Mouse (Mus musculus) kidney, embryonic 16.5 days (tissue): ENCODE data around the gene Spock1. TPM values are rescaled to one million over a fixed set of nuclear protein-coding genes. Genes with fewer than 3 reads are reported as not detected.

Experiments
- ATAC-seq: fragments of 200-750 bp; cut with Nextera tagmentation; 2 replicates; pipeline ENCODE4 v1.8.0; 2017; ENCODE audit warnings: moderate TSS enrichment; ENCODE audit not compliant: low FRiP score, low TSS enrichment
- H3K27ac ChIP-seq: fragments of 300-500 bp; sonication (generic); 2 replicates; pipeline ENCODE4 v1.5.1; 2014; ENCODE audit warnings: low read length
- H3K27me3 ChIP-seq: fragments of 300-500 bp; sonication (generic); 2 replicates; pipeline ENCODE4 v1.6.1; 2014; ENCODE audit warnings: low read length, control low read depth, mixed read lengths; ENCODE audit not compliant: insufficient read depth
- H3K36me3 ChIP-seq: fragments of 300-500 bp; sonication (generic); 2 replicates; pipeline ENCODE4 v1.6.1; 2014; ENCODE audit warnings: low read length, control low read depth, mixed read lengths; ENCODE audit not compliant: insufficient read depth
- H3K4me1 ChIP-seq: fragments of 300-500 bp; sonication (generic); 2 replicates; pipeline ENCODE4 v1.6.1; 2014; ENCODE audit warnings: low read length, control low read depth, mixed read lengths; ENCODE audit not compliant: insufficient read depth
- H3K4me2 ChIP-seq: fragments of 300-500 bp; sonication (generic); replicated peaks from 2 replicates; pipeline ENCODE4 v1.6.1; 2014; ENCODE audit warnings: low read depth, low read length
- H3K4me3 ChIP-seq: fragments of 300-500 bp; sonication (generic); 2 replicates; pipeline ENCODE4 v1.5.1; 2014; ENCODE audit warnings: mild to moderate bottlenecking, low read length
- H3K9ac ChIP-seq: fragments of 300-500 bp; sonication (generic); replicated peaks from 2 replicates; pipeline ENCODE4 v1.6.1; 2014; ENCODE audit warnings: low read length
- H3K9me3 ChIP-seq: fragments of 300-500 bp; sonication (generic); 2 replicates; pipeline ENCODE4 v1.6.1; 2016; ENCODE audit warnings: low read length, control low read depth
- WGBS: fragments of 180-500 bp; shearing (Covaris S2); extraction: QIAGEN DNeasy Blood & Tissue Kit; methylation state at CpG from one replicate; pipeline ENCODE4 v1.1.7; 2014; 5-methylcytosine and 5-hydroxymethylcytosine counted together
- polyA plus RNA-seq: library from polyadenylated mRNA; unstranded; fragments of >200 nt; fragmentation: Nextera tagmentation; extraction: Ambion mirVana; gene quantifications from 2 replicates; pipeline ENCODE4 v1.2.1, GENCODE M21; 2015

Spock1 gene
- polyA plus RNA-seq, 1 experiment from 2014 or later: 0.59 TPM

DNA sequence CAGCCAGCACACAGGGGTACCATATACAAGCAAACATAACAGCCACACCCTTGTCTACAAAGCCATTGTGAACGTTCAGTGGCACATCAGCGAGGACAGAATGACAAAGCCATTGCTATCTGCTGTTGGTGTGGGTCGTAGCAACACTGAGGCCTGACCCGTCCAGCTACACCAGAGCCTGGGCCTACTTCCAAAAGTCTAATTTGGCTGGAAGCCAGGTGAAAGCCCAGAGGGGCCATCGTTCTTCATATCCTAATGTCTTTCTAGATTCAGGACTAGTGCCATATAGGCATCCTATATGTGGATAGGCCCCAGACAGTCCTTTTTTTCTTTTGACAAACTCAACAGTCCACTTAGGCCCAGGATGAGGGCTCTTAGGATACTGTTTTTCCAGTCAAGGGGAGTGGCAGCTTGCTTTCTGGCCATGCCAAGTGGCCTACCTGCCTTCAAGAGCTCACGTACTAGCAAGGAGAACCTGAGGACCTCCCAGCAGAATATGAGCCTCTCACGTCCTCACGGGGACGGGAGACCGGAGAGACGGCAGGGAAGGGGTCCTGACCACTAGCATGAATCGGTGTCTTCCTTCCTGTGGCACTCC lies 114.4 kb downstream of the Spock1 start:
- 68% methylated on average over 12 of the region's 12 CpGs for WGBS
- peaks cover 13% of the 10 kb centered on the region for H3K4me1 ChIP-seq
- ATAC-seq: no peak
- no peak overlapping the region for H3K9ac ChIP-seq
- peaks cover 4% of the 10 kb centered on the region; the same call in 1 of the 2 replicates for H3K27me3 ChIP-seq
- H3K4me3 ChIP-seq: no peak overlapping the region
- H3K36me3 ChIP-seq: no peaks in the 10 kb centered on the region
- H3K4me2 ChIP-seq: no peak overlapping the region
- H3K27ac ChIP-seq: no peak overlapping the region
- H3K9me3 ChIP-seq: no peaks in the 10 kb centered on the region

DNA sequence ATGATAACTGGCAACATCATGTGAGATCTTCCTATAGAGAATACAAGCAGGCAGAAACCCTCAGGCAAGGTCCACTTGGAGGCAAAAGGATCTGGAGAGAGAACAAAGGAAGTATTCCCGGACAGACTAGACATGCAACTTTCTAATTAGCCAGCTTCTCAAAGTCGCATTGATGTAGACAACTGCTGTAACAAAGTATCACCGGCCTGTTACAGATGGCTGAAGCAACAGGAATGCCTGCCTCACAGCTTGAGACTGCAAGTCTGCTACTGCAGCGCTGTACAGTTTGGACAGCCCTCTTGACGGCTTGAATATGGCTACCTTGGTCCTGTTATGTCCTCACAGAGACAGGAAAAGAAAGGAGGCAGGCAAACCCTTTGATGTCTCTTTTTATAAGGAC lies 118.3 kb downstream of the Spock1 start:
- peaks cover 3% of the 10 kb centered on the region; the same call in 1 of the 2 replicates for H3K9me3 ChIP-seq

DNA sequence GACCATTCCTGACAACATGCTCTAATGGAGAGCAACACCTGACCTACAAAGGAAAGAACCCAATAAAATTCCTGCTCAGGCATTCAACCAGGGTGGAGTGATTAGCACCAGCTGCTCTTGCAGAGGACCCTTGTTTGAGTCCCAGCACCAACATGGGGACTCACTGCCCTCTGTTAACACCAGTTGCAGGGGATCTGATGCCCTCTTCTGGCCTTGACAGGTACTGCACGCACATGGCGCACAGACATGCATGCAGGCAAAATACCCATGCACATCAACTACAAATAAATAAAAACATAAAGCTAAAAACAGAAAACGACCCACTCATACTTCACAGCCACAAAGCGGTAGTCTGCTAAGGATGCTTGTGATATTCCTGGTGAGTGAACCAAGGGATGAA lies 119.8 kb downstream of the Spock1 start:
- H3K4me2 ChIP-seq: no peak overlapping the region
- no peak for ATAC-seq
- no peaks in the 10 kb centered on the region for H3K4me1 ChIP-seq
- peaks cover 3% of the 10 kb centered on the region; the same call in 1 of the 2 replicates for H3K9me3 ChIP-seq
- no peak overlapping the region for H3K9ac ChIP-seq
- no peaks in the 10 kb centered on the region for H3K36me3 ChIP-seq
- no peak overlapping the region for H3K4me3 ChIP-seq
- H3K27ac ChIP-seq: no peak overlapping the region
- WGBS: 94% methylated on average over 4 of the region's 4 CpGs
- peaks cover 4% of the 10 kb centered on the region; the same call in 1 of the 2 replicates for H3K27me3 ChIP-seq

More for the DNA sequence above, 118.3 kb downstream of the Spock1 start:
- Histone ChIP-seq H3K27me3 (peaks cover 4% of the 10 kb centered on the region; the same call in 1 of the 2 replicates), H3K4me2 (no peak overlapping the region), H3K27ac (no peak overlapping the region), H3K36me3 (no peaks in the 10 kb centered on the region), H3K4me3 (no peak overlapping the region), H3K9ac (no peak overlapping the region), H3K4me1 (peaks cover 3% of the 10 kb centered on the region; the same call in 1 of the 2 replicates)
- ATAC-seq: no peak
- 39% methylated on average over 5 of the region's 5 CpGs for WGBS

DNA sequence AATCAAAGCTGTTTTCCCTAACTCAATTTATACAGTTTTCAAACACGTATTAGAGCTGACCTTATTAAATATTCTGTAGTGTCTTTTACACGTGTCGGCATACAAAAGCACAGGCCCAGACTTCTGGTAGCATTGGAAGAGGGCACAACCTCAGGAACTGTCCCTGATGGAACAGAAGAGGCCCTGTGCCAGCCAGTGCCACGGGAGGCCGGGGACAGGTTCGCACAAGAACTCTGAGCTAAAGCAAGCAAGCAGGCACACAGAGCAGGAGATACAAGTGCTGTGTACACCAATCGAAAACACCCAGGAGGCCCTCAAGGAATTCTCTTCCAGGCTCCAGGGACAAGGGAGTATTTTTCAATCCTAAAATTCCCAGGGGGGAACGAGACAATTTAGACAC lies 121.9 kb downstream of the Spock1 start:
- H3K9me3 ChIP-seq: peaks cover 3% of the 10 kb centered on the region; the same call in 1 of the 2 replicates
- H3K27ac ChIP-seq: no peak overlapping the region
- no peak for ATAC-seq
- WGBS: 87% methylated on average over 8 of the region's 8 CpGs
- no peak overlapping the region for H3K4me2 ChIP-seq
- no peak overlapping the region for H3K9ac ChIP-seq
- H3K4me3 ChIP-seq: no peak overlapping the region
- no peaks in the 10 kb centered on the region for H3K36me3 ChIP-seq
- H3K4me1 ChIP-seq: no peaks in the 10 kb centered on the region
- H3K27me3 ChIP-seq: peaks cover 4% of the 10 kb centered on the region; the same call in 1 of the 2 replicates

DNA sequence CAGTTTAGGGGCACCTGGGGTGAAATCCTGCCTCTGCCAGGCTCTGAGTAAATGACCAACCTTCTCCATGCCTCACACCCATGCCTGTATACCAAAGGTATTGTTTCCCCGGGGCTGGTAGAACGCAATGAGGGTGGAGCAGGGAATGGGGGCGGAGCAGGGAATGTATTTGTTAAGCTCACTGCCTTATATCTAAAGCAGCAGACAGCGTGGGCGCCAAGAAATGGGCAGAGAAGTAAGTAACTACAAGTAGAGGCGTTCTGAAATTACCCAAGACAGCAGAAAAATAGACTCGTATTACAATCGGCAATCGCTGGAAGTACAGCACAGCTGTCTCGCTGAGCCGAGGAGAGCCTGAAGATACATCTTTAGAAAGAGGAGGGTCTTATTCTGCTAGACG lies 125.2 kb downstream of the Spock1 start:
- 57% methylated on average over 12 of the region's 12 CpGs for WGBS
- Histone ChIP-seq H3K4me1 (no peaks in the 10 kb centered on the region), H3K36me3 (no peaks in the 10 kb centered on the region), H3K9me3 (peaks cover 5% of the 10 kb centered on the region; the same call in 1 of the 2 replicates), H3K27ac (no peak overlapping the region), H3K4me2 (no peak overlapping the region), H3K4me3 (no peak overlapping the region), H3K27me3 (no peaks in the 10 kb centered on the region; the same call in 1 of the 2 replicates), H3K9ac (no peak overlapping the region)
- no peak for ATAC-seq

DNA sequence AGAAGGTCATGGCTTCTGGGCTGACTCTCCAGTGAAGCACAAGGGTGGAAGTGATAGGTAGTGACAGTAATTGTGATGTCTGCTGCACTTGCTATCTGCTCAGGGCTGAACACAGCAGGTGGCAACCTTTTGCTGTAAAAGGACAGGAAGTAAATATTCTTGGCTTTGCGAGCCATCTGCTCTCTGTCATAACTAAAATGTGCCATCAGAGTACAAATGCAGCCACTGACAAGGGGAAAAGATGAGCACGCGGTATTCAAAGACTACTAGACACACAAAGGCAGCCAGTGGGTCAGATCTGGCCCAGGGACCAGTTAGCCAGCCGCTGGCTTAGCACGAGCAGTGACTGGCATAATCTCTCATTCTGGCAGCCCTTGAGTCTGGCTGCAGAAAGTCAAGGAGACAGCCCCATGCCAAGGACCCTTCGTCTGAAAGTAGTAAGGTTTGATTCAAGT lies 126.0 kb downstream of the Spock1 start:
- no peak overlapping the region for H3K9ac ChIP-seq
- no peak overlapping the region for H3K27ac ChIP-seq
- ATAC-seq: no peak
- no peak overlapping the region for H3K4me2 ChIP-seq
- H3K4me3 ChIP-seq: no peak overlapping the region
- H3K9me3 ChIP-seq: peaks cover 5% of the 10 kb centered on the region; the same call in 1 of the 2 replicates
- 85% methylated on average over 6 of the region's 6 CpGs for WGBS
- no peaks in the 10 kb centered on the region for H3K36me3 ChIP-seq
- H3K27me3 ChIP-seq: no peaks in the 10 kb centered on the region; the same call in 1 of the 2 replicates
- no peaks in the 10 kb centered on the region for H3K4me1 ChIP-seq

DNA sequence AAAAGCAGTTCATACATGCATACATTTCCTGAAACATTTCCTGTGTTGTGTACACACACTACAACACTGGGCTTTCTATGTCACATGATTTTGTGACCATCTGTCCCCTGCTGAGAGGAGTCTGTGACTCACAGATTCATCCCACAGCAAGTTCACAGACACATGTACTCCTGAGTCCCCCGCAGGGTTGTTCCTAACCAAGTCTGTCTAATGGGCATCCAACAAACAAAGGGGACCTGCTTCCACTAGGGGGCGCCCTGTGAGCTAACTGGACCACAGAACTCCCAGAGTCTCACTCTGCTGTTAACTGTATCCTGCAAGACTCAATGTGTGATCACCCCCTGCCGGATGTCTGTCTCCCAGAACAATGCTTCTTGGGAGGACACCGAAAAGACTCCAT lies 129.0 kb downstream of the Spock1 start:
- no peak overlapping the region for H3K4me2 ChIP-seq
- no peaks in the 10 kb centered on the region for H3K4me1 ChIP-seq
- no peak overlapping the region for H3K9ac ChIP-seq
- WGBS: 82% methylated on average over 4 of the region's 4 CpGs
- no peaks in the 10 kb centered on the region for H3K36me3 ChIP-seq
- H3K9me3 ChIP-seq: peaks cover 5% of the 10 kb centered on the region; the same call in 1 of the 2 replicates
- H3K4me3 ChIP-seq: no peak overlapping the region
- no peaks in the 10 kb centered on the region; the same call in 1 of the 2 replicates for H3K27me3 ChIP-seq
- no peak overlapping the region for H3K27ac ChIP-seq
- no peak for ATAC-seq

DNA sequence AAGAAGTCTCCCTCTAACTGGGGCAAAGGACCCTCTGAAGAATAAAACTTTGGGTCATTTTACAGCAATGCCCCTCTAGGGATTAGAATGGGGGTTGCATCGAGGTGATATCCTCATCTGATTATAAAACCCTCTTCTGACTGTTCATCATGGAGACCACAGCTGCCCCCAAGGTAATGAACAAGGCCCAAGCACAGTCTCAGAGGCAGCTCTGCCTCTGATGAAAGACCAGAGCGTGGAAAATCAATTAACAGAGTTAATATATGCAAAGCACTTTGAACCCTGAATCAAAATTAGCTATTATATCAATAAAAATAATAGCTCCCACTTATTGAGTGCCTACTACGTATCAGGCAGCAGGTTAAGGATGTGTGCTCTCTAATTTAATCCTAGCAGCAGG lies 129.6 kb downstream of the Spock1 start:
- no peaks in the 10 kb centered on the region for H3K4me1 ChIP-seq
- H3K4me2 ChIP-seq: no peak overlapping the region
- no peaks in the 10 kb centered on the region; the same call in 1 of the 2 replicates for H3K27me3 ChIP-seq
- ATAC-seq: no peak
- WGBS: 79% methylated on average over 3 of the region's 3 CpGs
- no peak overlapping the region for H3K27ac ChIP-seq
- no peak overlapping the region for H3K9ac ChIP-seq
- no peaks in the 10 kb centered on the region for H3K36me3 ChIP-seq
- no peak overlapping the region for H3K4me3 ChIP-seq
- H3K9me3 ChIP-seq: peaks cover 5% of the 10 kb centered on the region; the same call in 1 of the 2 replicates

DNA sequence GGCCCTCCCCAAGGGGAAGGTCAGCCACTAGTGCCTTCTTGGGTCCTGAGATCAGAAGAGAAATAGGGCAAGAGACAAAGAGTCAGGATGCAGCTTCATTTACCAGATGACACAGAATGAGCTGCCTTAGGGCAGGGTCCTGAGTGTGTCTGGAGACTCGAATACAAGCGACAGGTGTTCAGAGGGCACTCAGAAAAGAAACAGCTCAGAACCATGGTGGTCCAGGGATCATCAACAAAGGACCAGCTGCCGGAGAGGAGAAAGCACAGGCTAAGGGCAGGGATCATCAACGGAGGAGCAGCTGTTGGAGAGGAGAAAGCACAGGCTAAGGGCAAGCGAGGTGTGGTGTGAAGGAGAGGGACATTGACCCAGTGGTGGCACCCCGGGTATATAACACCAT lies 136.1 kb downstream of the Spock1 start:
- Histone ChIP-seq H3K27me3 (no peaks in the 10 kb centered on the region), H3K36me3 (no peaks in the 10 kb centered on the region), H3K9ac (no peak overlapping the region), H3K27ac (no peak overlapping the region), H3K4me1 (peaks cover 4% of the 10 kb centered on the region; the same call in 1 of the 2 replicates), H3K4me2 (no peak overlapping the region), H3K9me3 (peaks cover 4% of the 10 kb centered on the region; the same call in 1 of the 2 replicates), H3K4me3 (no peak overlapping the region)
- no peak for ATAC-seq
- 73% methylated on average over 6 of the region's 6 CpGs for WGBS

DNA sequence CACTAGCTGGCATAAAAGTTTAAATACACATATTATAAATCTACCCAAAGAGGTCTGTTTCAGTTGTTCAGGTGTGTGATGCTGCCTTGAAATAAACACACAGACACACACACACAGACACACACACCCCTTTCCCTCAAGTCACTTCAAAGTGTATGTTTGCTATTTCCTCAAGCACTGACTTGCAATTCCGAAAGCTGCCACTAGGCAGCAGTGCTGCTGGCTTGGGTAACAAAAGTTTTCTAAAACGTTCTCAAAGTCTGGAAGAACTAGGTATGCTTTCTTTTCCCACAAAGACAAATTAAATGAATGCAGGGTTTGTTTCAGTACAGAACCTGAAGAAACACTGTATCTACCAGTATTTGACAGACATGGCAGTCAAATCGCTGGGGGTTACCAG lies 141.4 kb downstream of the Spock1 start:
- H3K4me3 ChIP-seq: no peak overlapping the region
- H3K27me3 ChIP-seq: no peaks in the 10 kb centered on the region
- no peaks in the 10 kb centered on the region for H3K4me1 ChIP-seq
- H3K27ac ChIP-seq: no peak overlapping the region
- no peak for ATAC-seq
- no peak overlapping the region for H3K9ac ChIP-seq
- peaks cover 4% of the 10 kb centered on the region; the same call in 1 of the 2 replicates for H3K9me3 ChIP-seq
- no peak overlapping the region for H3K4me2 ChIP-seq
- WGBS: 61% methylated on average over 3 of the region's 3 CpGs
- H3K36me3 ChIP-seq: no peaks in the 10 kb centered on the region
